Mouse (Mus musculus) splenic B cell, adult 2 months (primary cell): ENCODE measurements at regions not wholly inside any gene's neighbourhood (a gene's known extent, or its start where the extent isn't known, plus 50 kb on each side); places are given as distances from the start of the nearest gene placed in this dataset.

ENCODE experiments used
- DNase-seq: peaks from one replicate; pipeline ENCODE4 v3.0.0-alpha.2; 2011; ENCODE audit warnings: low read depth, low spot score
- H3K27me3 ChIP-seq: 2 replicates; pipeline ENCODE4 v1.6.1; 2012; ENCODE audit warnings: mild to moderate bottlenecking, low read length, moderate library complexity, mixed read lengths; ENCODE audit not compliant: control insufficient read depth, poor library complexity, insufficient read depth, severe bottlenecking
- H3K36me3 ChIP-seq: 2 replicates; pipeline ENCODE4 v1.6.1; 2012; ENCODE audit warnings: mild to moderate bottlenecking, low read length, moderate library complexity, mixed read lengths; ENCODE audit not compliant: control insufficient read depth, poor library complexity, insufficient read depth, severe bottlenecking

DNA sequence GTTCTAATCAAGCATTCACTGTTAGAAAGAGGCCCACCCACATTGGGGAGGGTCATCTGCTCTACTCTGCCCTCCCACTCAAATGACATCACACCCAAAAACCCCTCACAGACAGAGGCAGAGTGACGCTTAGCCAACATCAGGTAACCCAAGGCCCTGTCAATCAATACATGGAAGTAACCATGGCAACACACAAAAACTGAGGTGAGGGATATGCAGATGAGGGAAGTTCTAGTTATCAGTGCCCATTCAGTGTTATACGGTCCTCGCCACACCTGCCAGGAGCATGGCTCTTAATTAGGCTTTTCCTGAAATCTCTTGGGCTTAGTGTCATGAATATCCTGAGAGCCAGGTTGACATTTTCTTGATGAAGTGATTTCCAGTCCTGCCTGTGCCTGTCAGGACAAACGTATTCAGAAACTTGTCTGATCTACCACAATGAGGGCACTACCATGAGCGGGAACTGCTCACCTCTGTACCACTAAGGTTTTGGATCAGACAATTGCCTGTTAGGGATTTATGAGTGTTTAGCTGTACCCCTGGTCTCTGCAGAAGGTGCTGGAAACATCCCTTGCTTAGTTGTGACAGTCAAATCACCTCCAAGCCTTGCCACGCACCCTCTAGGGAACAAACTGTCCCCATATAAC, 210.4 kb upstream of the Cdh4 start:
- Histone ChIP-seq H3K27me3 (no peaks in the 10 kb centered on the region), H3K36me3 (no peaks in the 10 kb centered on the region)
- no peak for DNase-seq

DNA sequence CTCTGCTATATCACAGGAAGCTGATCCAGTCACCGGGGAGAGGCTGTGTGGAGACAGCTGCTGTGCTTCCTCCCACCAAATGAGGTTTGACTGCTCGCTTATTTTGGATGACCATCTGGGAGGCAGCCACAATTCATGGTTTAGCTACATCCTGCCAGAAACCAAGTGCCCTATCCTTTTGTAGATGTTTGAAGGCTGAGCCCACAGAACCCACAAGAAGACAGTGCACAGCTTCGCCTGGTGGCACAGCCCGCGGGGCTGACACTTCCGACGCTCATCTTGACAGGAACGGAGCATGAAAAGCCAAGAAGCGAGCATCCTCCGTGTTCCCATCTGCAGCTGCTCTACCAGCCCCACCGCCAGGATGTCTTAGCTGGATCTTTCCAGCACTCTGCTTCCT, 204.1 kb upstream of the Cdh4 start:
- no peaks in the 10 kb centered on the region for H3K36me3 ChIP-seq
- H3K27me3 ChIP-seq = no peaks in the 10 kb centered on the region
- DNase-seq = no peak

DNA sequence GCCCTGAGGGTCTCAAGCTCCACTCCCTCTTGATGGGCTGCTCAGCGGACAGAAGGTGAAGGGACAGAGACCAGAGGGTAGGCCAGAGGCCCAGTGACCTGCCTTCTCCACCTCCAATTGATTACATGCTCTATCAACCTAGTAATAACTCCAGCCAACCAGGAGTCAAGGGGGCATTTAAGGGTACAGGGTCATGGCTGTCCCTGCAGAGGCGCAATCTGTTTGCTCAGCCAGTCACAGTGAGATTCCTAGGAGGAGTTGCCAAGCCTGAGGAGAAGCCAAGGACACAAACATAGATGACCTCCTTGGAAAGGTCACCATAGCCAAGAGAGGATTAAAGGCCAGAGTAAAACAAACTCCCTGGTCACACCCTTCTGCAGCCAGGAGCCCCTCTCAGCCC, 181.3 kb upstream of the Cdh4 start:
- Histone ChIP-seq H3K36me3 (no peaks in the 10 kb centered on the region), H3K27me3 (no peaks in the 10 kb centered on the region; the same call in 1 of the 2 replicates)
- no peak for DNase-seq

DNA sequence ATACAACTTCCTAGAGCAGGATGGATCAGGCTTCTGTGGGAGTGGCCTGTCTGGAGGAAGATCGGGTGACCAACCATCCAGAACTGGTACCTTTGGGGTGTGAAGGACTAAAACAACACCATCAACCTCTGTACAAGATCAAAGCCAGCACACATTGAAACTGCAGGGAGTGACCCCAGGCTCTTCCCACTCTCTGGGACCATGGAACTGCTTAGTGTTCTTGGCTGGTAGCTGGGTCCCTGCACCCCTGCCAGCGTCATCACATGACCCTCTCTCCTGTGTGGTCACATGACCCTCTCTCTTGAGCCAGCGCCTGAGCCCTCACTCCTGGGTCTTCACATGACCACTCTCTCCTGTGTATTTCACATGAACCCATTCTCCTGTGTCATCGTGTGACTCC, 178.3 kb upstream of the Cdh4 start:
- no peaks in the 10 kb centered on the region; the same call in 1 of the 2 replicates for H3K27me3 ChIP-seq
- DNase-seq = no peak
- H3K36me3 ChIP-seq = no peaks in the 10 kb centered on the region

DNA sequence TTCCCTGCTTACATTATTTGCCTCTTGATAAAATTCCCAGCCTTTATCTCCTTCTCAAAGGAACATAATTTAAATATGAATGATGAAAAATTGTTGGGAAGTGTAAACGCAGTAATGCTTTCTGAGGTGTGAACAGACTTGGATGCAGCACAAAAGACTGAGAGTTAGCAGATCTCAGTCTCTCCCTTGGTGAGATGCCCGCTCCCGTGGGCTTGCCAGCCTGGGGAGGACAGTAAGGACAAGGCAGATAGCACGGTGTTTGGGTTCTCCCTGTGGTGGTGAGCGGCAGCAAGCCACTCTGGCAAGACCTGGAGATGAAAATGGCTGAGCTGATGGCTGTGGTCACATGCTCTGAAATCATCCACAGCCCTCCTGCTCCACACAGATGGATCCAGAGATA, 176.8 kb upstream of the Cdh4 start:
- Histone ChIP-seq H3K27me3 (no peaks in the 10 kb centered on the region; the same call in 1 of the 2 replicates), H3K36me3 (no peaks in the 10 kb centered on the region)
- no peak for DNase-seq

DNA sequence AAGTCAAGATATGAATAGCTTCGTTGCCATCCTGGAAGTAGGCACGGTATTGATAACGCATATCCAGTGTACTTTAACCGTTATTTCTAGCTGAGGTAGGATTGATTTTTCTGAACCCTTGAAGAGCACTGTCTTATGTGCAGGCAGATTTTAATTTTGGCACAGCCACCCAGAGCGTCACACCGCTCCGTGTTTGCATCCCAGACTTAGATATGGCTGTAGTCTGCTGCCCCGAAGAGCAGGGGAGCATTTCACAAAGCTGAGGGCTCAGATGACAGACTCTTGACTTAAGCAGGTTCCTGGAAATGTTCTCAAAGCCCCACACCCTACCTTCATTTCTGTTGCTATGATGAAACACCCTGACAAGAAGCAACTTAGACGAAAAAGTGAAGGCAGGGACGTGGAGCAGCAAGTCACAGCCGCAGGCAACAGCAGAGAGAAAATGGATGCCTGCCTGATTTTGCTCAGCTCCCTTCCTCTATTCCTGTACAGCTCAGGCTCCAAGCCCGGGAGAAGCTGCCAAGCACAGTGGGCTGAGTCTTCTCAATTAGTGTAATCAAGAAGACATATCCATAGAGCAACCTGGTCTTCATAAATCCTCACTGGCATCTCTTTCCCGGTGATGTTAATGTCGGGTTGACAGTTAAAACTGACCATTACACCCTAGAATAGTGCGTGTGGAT, 164.9 kb upstream of the Cdh4 start:
- Histone ChIP-seq H3K36me3 (no peaks in the 10 kb centered on the region), H3K27me3 (no peaks in the 10 kb centered on the region)
- no peak for DNase-seq

DNA sequence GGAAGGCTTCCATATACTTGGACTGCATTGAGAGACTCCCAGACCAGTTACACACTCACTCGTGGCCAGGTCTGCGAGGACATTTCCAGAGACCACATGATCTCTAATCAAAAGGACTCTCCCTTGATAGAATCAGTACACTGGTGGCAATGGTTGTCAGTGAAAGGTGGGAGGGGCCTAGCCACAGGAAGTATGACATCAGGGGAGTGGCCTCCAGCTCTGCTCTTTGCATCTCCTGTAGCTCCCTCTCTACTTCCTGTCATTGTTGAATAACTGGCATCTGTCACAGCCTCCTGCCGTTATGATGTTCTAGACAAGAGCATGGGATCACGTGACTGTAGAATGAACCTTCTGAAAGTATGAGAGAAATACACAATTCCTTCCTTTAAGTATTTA, 164.3 kb upstream of the Cdh4 start:
- H3K27me3 ChIP-seq = no peaks in the 10 kb centered on the region
- no peaks in the 10 kb centered on the region for H3K36me3 ChIP-seq
- DNase-seq = no peak

DNA sequence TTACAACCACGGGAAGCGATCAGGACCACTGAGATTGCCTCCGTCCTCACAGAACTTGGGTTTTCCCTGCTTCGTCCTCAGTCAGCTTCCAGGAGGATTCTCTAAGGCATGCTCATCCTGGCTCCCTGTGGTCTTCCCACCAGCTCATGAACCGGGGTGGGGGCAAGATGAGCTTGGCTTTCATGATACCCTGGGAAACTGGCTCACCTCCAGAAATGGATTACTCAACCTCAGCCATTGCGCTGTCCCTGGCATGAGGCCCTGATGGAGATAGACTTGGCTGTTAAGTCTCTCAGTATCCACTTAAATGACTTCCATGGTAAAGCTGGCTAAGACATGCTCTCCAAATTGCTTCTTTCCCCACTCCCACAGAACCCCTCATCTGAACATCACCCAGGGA, 160.0 kb upstream of the Cdh4 start:
- no peak for DNase-seq
- H3K27me3 ChIP-seq = no peaks in the 10 kb centered on the region
- no peaks in the 10 kb centered on the region for H3K36me3 ChIP-seq

DNA sequence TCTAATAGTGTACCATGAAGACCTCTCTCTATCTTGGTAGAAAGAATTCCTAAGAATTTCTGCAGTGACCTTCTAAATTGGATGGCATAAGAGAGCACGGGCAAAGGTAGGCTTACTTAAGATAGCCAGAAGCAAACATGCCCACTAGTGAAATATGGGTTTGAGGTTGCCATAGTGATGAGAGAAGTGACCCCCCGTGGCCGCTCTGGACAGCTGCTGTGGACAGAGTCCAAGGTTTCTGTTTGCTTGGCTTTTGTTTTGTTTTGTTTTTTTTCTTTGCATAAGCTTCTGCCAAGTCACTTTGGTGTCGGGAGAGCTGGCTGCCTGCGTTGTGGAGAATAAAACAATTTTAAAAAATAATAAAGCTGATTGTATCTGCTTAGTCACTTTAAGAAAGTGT, 151.8 kb upstream of the Cdh4 start:
- H3K27me3 ChIP-seq = no peaks in the 10 kb centered on the region
- DNase-seq = no peak
- H3K36me3 ChIP-seq = no peaks in the 10 kb centered on the region

DNA sequence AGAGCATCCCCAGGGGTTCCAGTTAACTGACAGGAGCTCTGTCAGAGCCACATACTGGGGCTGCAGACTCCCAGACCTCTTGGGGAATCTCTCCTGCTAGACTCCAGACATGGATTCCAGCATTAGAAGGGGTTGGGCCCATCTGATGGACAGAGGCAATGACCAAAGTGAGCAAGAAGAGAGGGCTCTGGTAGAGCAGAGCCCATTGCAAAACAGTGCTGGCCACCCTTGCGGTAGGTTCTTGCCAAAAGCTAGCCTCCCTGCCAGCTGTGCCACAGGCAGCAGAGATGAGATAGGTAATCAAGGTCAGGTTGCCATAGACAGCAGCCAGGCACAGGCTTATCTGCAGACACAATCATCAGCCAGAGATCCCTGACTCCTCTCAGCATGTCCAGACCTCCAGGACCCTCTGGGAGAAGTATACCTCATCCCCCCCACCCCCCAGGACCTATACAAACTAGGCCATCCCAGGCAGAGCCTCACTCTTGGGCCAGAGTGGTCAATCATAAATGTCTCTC, 151.1 kb upstream of the Cdh4 start:
- no peaks in the 10 kb centered on the region for H3K27me3 ChIP-seq

DNA sequence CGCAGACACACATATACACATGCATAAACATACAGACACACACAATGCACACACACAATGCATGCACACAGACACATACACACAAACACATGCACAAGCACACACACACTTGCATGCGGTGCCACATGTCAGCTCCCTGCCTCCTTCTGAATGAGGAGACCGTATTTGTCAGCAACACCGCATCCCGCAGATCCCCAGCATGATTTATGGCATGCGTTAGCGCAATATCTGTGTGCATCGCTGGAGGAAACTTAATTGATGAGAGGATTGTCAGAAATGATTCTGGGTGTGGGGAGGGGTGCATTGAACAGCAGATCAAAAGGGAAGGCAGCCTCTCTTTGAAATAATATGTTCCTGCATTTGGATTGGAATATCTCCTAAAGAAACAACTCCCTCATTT, 150.3 kb upstream of the Cdh4 start:
- Histone ChIP-seq H3K27me3 (no peaks in the 10 kb centered on the region), H3K36me3 (no peaks in the 10 kb centered on the region)
- no peak for DNase-seq

More for the DNA sequence above, 151.1 kb upstream of the Cdh4 start:
- no peaks in the 10 kb centered on the region for H3K36me3 ChIP-seq
- DNase-seq = no peak

DNA sequence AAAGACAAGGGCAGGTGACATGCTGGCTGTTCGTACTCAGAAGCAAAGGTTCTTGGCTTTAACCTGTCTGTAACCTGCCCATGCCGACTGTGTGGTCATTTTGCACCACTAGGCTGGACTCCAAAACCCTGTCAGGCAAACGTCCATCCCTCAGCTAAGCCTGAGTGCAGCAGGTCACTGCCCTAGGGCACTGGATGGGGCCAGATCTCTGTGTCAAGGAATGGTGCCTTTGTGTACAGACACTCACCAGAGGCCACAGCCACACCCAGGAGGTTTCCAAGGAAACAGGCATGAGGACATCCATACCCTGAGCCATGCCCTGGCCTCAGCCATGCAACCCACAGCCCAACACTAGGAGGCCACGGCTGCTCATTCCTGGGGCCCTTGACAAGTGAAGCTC, 149.7 kb upstream of the Cdh4 start:
- Histone ChIP-seq H3K27me3 (no peaks in the 10 kb centered on the region), H3K36me3 (no peaks in the 10 kb centered on the region)
- DNase-seq = no peak

DNA sequence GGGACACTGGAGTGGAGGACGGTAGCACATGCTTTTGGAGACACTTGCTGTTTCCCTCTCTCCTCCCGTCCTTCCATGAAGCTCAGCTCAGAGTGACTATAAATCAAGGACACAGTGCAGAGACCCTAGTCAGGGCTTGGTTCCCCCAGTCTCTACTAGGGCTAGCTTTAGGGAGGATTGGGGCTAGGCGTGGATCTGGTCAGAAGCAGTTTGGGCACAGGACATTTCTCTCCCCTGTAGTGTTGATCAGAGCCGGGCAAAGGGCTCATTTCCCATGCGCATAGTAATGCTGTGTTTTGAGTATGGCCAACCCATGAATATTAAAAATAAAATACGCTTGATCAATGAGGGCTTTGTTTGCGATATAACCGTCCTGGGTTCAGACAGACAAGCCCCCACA, 149.1 kb upstream of the Cdh4 start:
- H3K27me3 ChIP-seq = no peaks in the 10 kb centered on the region
- H3K36me3 ChIP-seq = no peaks in the 10 kb centered on the region
- no peak for DNase-seq

DNA sequence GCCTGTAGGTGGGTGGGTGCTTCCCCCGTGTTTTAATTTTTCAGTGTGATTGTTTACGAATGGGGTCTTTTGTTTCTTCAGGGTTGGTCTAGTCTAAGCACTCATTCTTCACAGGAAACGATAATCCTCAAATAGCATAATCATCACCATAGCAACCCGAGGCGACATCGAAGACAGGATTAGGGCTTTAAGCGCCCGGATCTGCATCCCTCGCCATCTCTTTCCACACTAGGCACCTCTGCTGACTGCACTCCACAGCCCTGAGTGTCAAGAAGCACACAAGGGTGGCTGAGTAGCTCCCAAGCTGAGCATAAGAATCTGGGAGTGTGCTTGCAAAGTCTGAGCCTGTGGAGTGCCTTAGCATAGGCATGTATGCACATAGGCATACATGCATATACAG, 145.2 kb upstream of the Cdh4 start:
- H3K36me3 ChIP-seq = no peaks in the 10 kb centered on the region
- H3K27me3 ChIP-seq = no peaks in the 10 kb centered on the region
- DNase-seq = no peak

DNA sequence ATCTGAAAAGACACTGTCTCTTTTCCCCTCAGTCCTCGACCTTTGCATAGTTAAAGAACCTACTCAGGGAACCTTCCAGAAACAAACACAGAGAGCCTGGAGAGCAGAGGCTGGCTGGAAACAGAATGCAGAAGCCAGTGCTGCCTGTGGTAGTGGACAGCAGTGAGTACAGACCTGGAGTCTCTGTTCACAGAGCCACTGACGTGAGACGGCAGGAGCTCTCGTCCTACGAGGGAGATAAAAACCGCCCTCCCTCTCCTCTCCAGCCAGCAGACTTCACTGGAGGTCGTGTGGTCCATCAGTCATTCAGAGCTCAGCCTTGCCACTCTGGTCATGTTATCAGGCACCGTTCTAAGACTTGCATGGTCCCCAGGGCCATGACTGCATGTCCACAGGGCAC, 138.5 kb upstream of the Cdh4 start:
- DNase-seq = no peak
- Histone ChIP-seq H3K36me3 (no peaks in the 10 kb centered on the region), H3K27me3 (no peaks in the 10 kb centered on the region)
